Mouse (Mus musculus): ENCODE results near the gene Inpp5b. TPM values are rescaled to one million over a fixed set of nuclear protein-coding genes. Genes with fewer than 3 reads are reported as not detected.
A peak's percentile ranks its signal among the peaks of the same experiment; 100 is the strongest.

Inpp5b gene
- polyA plus RNA-seq (2011; ENCODE audit: insufficient read depth, insufficient read length, low replicate concordance, missing spikeins): 24.3 and 26.1 TPM in 2 replicates

DNA sequence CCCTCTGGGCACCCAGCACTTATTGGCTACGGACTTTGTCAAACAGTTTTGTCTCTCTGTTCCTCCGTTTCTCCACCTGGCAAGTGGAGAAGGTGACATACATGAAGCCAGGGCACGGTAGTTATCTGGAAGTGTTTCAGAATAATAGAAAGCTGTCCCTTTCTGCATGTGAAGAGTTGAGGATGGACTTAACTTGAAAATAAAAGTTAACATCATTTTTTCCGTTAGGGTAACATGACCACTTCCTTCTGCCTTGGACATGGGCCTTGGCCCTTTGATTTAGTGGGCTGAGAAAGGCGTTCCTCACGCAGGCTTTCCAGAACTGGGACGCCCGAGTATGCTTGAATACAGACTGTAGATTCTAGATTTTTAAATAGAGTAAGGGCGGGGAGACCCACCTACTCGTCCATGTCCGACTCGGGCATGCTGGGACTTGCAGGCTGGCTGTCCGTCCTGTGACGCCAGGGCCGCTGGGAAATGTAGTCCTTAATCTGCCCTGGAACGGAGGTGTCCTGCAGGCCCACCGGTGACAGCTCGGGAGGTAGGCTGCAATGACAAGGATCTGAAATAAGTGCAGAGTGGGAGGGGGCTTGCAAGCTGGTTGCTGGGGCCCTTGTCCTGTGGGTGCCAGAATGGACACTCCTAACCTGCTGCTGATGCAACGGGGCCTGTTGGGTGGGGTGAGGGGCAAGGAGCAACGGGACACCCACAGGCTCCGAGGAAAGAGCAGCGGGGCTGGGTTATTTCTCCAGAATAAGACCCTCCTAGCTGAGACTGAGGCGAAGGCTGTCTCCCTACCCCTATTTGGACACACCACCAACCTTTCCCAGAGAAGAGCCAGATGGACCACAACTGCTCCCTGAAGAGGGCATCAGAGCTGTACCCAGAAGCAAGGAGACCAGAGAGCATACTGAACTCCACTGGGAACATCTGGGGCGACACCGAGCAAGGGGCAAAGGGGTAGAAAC lies at the start of gene Inpp5b:
Gene Inpp5b, plus strand, starts transcription at position 475 of the 968 bp plus-strand sequence.
- peak; percentile 56; the same call in 1 of the 2 replicates for TF ChIP-seq POLR2A (IDR thresholded peaks at IDR 0.05; ENCODE audit: borderline replicate concordance, control insufficient read depth, low read depth, low read length)
- TF ChIP-seq CTCF (IDR thresholded peaks at IDR 0.05; ENCODE audit: control insufficient read depth, insufficient read depth, low read length): no peak
- Histone ChIP-seq H3K4me1 (ENCODE audit: control insufficient read depth, insufficient read depth, low read length) (no peaks in the 10 kb centered on the region), H3K4me3 (replicated peaks; ENCODE audit: control insufficient read depth, low read depth, low read length) (peak within 1 kb of the TSS; percentile 86), H3K27ac (ENCODE audit: control insufficient read depth, insufficient read depth, low read depth, low read length, poor library complexity) (no peak within 1 kb of the TSS)
- 5% methylated on average over 25 of the region's 25 CpGs for WGBS

DNA sequence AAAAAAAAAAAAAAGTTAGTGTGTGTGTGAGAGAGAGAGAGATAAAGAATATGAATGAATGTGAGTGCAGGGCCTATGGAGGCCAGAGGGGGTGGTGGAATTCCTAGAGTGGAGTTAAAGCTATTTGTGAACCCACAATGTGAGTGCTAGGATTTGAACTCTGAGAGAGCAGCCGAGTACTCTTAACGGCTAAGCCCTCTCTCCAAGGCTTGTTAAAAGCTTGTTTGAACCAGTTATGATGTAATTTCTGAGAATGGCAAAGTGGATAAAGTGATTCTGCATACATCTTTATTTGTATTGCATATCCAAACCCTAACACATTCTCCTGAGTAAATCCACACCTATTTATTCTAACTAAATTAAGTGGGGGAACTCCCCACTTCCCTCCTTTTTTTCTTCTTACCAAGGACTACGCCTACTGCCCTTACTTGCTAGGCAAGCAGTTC lies 49.2 kb upstream of the Inpp5b start:
- no peak overlapping the region for H3K4me3 ChIP-seq (replicated peaks; ENCODE audit: control insufficient read depth, low read depth, low read length)
- no peak overlapping the region for H3K27ac ChIP-seq (ENCODE audit: control insufficient read depth, insufficient read depth, low read depth, low read length, poor library complexity)
- H3K4me1 ChIP-seq (ENCODE audit: control insufficient read depth, insufficient read depth, low read length): no peaks in the 10 kb centered on the region; the same call in 1 of the 2 replicates
- 40% methylated on average over 3 of the region's 3 CpGs for WGBS
- TF ChIP-seq CTCF (IDR thresholded peaks at IDR 0.05; ENCODE audit: control insufficient read depth, insufficient read depth, low read length) (no peak), POLR2A (IDR thresholded peaks at IDR 0.05; ENCODE audit: borderline replicate concordance, control insufficient read depth, low read depth, low read length) (no peak)

DNA sequence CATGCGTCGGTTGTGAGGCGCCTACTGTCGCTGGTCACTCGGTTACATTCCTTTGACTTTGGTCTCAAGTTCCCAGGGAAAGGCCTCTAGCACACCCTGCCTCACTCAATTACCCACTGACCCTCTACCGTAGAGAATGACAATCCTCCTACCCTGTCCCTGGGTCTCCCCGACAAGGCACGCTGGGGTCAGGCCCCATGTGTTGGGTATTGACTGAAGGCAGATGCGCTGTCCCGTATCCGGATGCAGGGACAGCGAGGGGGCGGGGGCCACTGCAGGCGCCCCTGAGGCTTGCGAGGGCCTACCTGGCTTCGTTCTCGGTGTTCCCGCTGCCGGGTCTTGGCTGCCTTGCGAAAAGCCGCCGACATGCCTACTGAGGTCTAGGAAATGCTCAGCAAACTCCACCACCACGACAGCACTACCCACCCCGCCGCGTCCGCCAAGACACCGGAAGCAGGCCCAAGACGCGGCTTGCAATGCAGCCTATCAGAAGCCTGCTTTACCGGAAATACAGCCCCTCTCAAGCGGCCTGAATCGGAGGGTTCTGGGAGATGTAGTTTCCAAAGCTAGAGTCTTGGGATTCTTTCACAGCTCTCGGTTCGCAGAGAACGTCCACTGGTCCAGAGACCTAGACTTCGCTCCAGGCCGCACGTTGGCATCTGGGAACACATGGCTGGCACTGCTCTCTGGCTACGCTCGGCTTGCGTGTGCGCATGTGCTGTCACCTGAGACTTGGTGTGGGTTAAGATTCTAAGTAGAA lies 48.3 kb upstream of the Inpp5b start, which contains the start of gene Utp11:
Gene Utp11, minus strand, starts transcription at position 466 of the 760 bp plus-strand sequence.
- under 1% methylated on average over 43 of the region's 43 CpGs for WGBS
- Histone ChIP-seq H3K4me3 (replicated peaks; ENCODE audit: control insufficient read depth, low read depth, low read length) (peak within 1 kb of the TSS; percentile 75), H3K4me1 (ENCODE audit: control insufficient read depth, insufficient read depth, low read length) (no peaks in the 10 kb centered on the region; the same call in 1 of the 2 replicates), H3K27ac (ENCODE audit: control insufficient read depth, insufficient read depth, low read depth, low read length, poor library complexity) (peak within 1 kb of the TSS; percentile 26)
- TF ChIP-seq CTCF (IDR thresholded peaks at IDR 0.05; ENCODE audit: control insufficient read depth, insufficient read depth, low read length): no peak
- TF ChIP-seq POLR2A (IDR thresholded peaks at IDR 0.05; ENCODE audit: borderline replicate concordance, control insufficient read depth, low read depth, low read length): peak; percentile 24; the same call in 1 of the 2 replicates

DNA sequence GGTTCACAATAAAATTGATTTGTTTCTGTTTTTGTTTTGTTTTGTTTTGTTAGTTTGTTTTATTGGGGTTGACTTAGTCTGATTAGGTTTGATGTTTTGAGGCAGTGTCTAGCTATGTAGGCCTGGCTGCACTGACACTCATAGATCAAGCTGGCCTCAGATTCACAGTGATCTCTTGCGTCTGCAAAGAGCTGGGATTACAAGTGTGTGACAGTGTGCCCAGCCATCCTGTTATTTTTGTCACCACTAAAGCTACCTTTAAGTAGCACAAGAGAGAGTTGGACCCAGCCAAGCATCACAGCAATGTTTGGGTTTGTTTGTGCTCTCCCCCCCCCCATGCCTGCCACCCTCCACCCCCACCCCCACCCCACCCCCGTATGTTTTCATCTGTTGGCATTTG lies 47.1 kb upstream of the Inpp5b start:
- WGBS: 77% methylated on average over 2 of the region's 2 CpGs
- Histone ChIP-seq H3K4me3 (replicated peaks; ENCODE audit: control insufficient read depth, low read depth, low read length) (no peak overlapping the region), H3K4me1 (ENCODE audit: control insufficient read depth, insufficient read depth, low read length) (no peaks in the 10 kb centered on the region; the same call in 1 of the 2 replicates), H3K27ac (ENCODE audit: control insufficient read depth, insufficient read depth, low read depth, low read length, poor library complexity) (no peak overlapping the region)
- TF ChIP-seq POLR2A (IDR thresholded peaks at IDR 0.05; ENCODE audit: borderline replicate concordance, control insufficient read depth, low read depth, low read length) (no peak), CTCF (IDR thresholded peaks at IDR 0.05; ENCODE audit: control insufficient read depth, insufficient read depth, low read length) (no peak)

DNA sequence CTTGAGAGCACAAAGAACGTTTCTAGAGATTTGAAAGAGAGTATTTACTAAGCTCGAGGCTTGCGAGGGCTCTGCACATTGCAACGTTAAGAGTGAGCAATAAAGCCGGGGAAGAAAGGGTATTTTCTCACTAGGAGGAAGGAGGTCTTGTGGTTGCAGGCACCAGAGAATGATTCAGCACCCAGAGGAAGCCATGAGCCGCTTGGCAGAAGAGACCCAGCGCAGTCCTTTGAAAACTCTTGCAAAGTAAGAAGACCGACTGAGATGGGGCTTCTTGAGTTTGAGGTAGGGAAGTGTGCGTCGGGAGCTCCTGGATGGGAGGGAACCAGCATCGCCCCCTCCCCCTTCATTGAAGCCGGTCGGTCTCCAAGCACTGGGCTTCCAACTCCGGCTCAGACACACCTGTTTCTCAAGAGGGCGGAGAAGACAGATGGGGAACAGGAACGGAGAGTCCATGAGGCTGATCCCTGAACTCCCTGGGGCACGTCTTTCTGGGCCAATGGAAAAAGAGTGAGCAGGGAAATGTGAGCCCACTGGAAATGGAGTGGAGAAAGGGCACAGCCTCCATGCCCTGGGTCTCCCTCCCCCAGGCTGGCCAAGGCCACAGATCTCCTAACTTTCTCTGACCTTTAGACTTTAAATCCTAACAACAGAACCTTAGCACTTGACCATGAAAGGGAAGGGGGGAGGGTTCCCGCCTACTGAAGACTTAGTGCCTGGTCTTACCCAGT lies 45.7 kb upstream of the Inpp5b start:
- no peak for TF ChIP-seq CTCF (IDR thresholded peaks at IDR 0.05; ENCODE audit: control insufficient read depth, insufficient read depth, low read length)
- no peak for TF ChIP-seq POLR2A (IDR thresholded peaks at IDR 0.05; ENCODE audit: borderline replicate concordance, control insufficient read depth, low read depth, low read length)
- Histone ChIP-seq H3K27ac (ENCODE audit: control insufficient read depth, insufficient read depth, low read depth, low read length, poor library complexity) (peak overlapping the region; percentile 78), H3K4me1 (ENCODE audit: control insufficient read depth, insufficient read depth, low read length) (no peaks in the 10 kb centered on the region; the same call in 1 of the 2 replicates), H3K4me3 (replicated peaks; ENCODE audit: control insufficient read depth, low read depth, low read length) (peak overlapping the region; percentile 66)
- WGBS: 3% methylated on average over 18 of the region's 18 CpGs

DNA sequence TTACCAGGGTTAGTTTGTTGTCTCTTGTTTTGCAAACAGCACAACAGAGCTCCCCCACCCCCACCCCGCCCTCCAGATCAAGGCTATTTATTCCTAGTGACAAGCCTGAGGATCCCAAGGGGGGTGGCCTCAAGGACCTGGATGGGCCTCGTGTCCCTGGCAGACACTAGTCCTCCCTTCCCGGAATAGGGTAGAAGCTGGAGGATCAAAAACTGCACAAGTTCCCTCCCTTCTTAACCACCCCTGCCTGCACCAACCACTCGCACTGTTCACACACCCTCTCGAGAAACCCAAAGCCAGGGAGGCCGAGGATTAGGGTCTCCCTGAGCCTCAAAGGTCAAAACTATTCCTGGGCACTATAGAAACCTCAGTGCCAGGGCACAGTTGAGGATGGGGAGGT lies 41.9 kb upstream of the Inpp5b start:
- 46% methylated on average over 6 of the region's 6 CpGs for WGBS
- peaks cover 7% of the 10 kb centered on the region; the same call in 1 of the 2 replicates for H3K4me1 ChIP-seq (ENCODE audit: control insufficient read depth, insufficient read depth, low read length)
- H3K27ac ChIP-seq (ENCODE audit: control insufficient read depth, insufficient read depth, low read depth, low read length, poor library complexity): no peak overlapping the region

DNA sequence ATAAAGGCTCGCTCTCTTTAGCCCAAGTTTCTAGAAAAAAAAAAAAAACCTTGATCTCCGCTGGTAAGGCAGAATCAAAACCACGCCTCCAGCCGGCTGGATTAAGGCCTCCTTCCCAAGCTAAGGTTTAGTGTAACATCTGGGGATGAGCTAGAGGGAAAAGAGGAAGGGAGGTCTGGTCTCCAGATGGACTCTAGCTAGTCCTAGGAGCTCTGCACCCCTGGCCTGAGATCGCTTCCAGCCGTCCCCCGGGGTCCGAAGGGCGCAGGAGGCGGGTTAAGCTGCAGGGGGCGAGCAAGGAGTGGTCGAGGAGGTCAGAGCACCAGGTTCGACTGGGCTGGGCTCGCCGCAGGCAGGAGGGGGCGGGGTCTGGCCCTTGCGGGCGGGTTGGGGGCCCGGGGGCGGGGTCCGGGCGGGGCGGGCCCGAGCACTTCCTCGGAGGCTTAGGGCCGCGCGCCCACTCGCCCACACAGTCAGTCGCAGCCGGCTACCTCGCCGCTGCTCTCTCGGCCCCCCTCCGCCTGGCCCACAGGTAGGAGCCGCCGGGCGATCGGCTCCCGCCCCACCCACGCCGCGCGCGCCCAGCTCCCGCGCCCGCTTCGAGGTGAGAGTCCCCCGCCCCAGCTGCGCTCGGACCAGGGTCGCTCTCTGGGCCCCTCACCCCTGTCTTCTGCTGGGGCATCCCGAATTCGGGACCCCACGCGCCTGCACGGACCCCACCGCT lies 41.2 kb upstream of the Inpp5b start, which contains the start of gene Fhl3:
Gene Fhl3, plus strand, starts transcription at position 454 of the 724 bp plus-strand sequence.
- Histone ChIP-seq H3K27ac (ENCODE audit: control insufficient read depth, insufficient read depth, low read depth, low read length, poor library complexity) (peak within 1 kb of the TSS; percentile 74), H3K4me1 (ENCODE audit: control insufficient read depth, insufficient read depth, low read length) (peaks cover 9% of the 10 kb centered on the region; the same call in 1 of the 2 replicates), H3K4me3 (replicated peaks; ENCODE audit: control insufficient read depth, low read depth, low read length) (peak within 1 kb of the TSS; percentile 67)
- under 1% methylated on average over 49 of the region's 59 CpGs for WGBS
- TF ChIP-seq POLR2A (IDR thresholded peaks at IDR 0.05; ENCODE audit: borderline replicate concordance, control insufficient read depth, low read depth, low read length) (peak; percentile 49; the same call in 1 of the 2 replicates), CTCF (IDR thresholded peaks at IDR 0.05; ENCODE audit: control insufficient read depth, insufficient read depth, low read length) (no peak)

More for the DNA sequence above, 41.9 kb upstream of the Inpp5b start:
- TF ChIP-seq POLR2A (IDR thresholded peaks at IDR 0.05; ENCODE audit: borderline replicate concordance, control insufficient read depth, low read depth, low read length) (no peak), CTCF (IDR thresholded peaks at IDR 0.05; ENCODE audit: control insufficient read depth, insufficient read depth, low read length) (no peak)
- H3K4me3 ChIP-seq (replicated peaks; ENCODE audit: control insufficient read depth, low read depth, low read length): no peak overlapping the region

Measured in bone marrow, adult 2 months (tissue).